Mouse (Mus musculus) layer of hippocampus, adult 18-20 months (tissue): Measurements from ENCODE around the gene Ebpl. TPM values are rescaled to one million over a fixed set of nuclear protein-coding genes. Genes with fewer than 3 reads are reported as not detected.

Experiments used
- DNase-seq, 2 experiments: peaks; one replicate each; pipeline ENCODE4 v3.0.0; 2022; ENCODE audit warnings: low spot score in 2 of 2
- total RNA-seq, 2 experiments: library from RNA; stranded (reverse); gene quantifications; 2 replicates each; pipeline ENCODE4 v1.2.3; 2021

Ebpl gene
- total RNA-seq, 2 experiments from 2014 or later = 4.8 to 5.1 TPM

- DNase-seq = peak; percentile 90 to 95
Measured at GRCm38 (mm10) chr14:61327618-61328450, 32.4 kb downstream of the Ebpl start.

DNA sequence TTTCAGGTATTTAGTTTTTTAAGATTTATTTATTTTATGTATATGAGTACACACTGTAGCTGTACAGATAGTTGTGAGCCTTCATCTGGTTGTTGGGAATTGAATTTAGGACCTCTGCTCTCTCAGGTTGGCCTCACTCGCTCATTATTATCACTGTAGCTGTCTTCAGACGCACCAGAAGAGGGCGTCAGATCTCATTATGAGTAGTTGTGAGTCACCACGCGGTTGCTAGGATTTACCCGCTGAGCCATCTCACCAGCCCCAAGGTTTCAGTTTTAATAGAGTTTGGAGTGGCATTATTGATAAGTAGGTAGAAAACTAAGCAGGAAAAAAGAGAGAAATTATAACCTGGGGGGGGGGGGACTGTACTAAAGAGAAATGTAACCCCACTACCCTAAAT, 33.2 kb downstream of the Ebpl start:
- DNase-seq = peak in 1 of 2 experiments; percentile 27

DNA sequence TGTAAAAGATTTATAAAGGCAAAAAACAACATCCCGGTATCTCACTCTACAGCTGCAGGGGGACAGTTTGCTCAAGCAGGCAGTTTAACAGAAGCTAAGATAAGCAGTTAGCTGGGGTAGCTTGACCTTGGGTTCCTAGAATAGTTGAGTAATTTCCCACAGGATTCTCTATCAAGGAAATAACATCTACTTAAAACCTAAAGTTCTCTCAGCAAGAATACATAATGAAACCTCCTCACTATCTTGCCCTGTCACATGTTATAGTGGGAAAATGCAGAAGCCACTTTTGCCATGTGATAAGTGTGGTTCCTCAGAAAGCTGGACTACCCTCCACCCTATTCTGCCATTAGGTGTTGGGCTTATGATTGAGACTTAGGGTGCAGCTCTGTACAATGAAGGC, 37.5 kb downstream of the Ebpl start:
- DNase-seq = no peak

GRCm38 (mm10) chr14:61321200-61321599, 39.0 kb downstream of the Ebpl start:
- DNase-seq = no peak

DNA sequence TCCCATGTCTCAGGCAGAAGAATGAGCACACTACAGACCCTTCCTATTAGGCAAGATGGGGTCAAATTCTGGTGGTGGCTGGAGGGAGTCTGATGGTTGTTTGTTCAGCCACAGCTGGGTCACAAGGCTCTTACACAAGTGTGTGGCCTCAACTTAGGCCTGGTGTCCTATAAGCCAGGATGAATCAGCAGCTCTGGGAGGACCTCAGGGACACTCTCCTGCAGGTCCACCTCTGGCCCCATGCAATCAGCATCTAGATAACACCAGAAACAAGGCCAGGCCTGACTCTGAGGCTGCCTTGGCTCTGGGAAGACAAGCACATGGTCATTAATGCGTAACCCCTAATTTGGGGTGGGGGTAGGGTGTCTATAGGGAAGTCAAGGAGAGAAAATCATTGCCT, 39.5 kb downstream of the Ebpl start:
- DNase-seq = no peak

- DNase-seq = peak in 1 of 2 experiments; percentile 73
Measured at GRCm38 (mm10) chr14:61316861-61317260, 43.4 kb downstream of the Ebpl start.

GRCm38 (mm10) chr14:61310963-61311362, 49.3 kb downstream of the Ebpl start:
- no peak for DNase-seq

- DNase-seq = no peak
Measured at GRCm38 (mm10) chr14:61310036-61310772, 50.0 kb downstream of the Ebpl start.

DNA sequence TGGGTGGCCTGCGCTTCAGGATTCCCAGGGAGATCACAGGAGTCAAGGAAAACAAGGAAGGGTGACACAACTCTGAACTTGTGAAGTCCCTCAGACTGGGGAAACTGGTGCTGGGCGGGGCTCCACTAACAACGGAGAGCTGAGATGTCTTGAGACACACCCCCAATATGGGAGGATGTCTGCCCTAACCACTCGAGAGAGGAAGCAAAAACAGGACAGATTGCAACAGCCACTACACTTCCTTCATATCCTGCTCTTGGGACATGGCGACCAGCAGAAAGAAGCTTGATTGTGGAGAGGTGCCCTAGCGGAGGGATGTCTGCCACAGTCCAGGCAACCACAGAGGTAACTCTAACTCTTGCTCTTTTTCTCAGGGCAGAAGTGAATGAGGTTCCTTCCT, 50.6 kb downstream of the Ebpl start, which contains the start of gene Arl11:
Arl11 (plus strand) TSS at position 161 of the 400 bp plus-strand sequence.
- no peak for DNase-seq

- DNase-seq = no peak
Measured at GRCm38 (mm10) chr14:61303969-61304609, 56.1 kb downstream of the Ebpl start.

- no peak for DNase-seq
Measured at GRCm38 (mm10) chr14:61302428-61302827, 57.8 kb downstream of the Ebpl start.

DNA sequence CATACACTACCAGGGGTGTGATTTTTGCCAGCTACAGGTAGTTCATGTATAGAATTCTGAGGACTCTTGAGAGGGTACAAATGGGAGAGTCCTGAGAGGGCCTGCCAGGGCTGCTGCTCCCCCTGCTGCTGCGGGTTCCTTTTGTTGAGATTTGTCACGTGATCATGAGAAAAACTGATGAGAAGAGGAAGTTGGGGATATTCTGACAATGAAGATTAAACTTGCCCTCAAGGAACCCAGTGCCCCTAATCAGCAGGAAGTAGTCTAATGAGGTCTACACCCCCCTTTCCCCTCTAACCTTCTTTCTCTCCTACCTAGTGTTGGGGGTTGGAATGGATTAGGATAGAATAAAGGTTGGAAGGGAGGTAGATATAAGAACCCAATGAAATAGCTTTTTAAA, 58.9 kb downstream of the Ebpl start:
- DNase-seq = no peak

GRCm38 (mm10) chr14:61299810-61300209, 60.4 kb downstream of the Ebpl start:
- DNase-seq = no peak

GRCm38 (mm10) chr14:61294738-61295079, 65.5 kb downstream of the Ebpl start:
- DNase-seq = peak in 1 of 2 experiments; percentile 72

DNA sequence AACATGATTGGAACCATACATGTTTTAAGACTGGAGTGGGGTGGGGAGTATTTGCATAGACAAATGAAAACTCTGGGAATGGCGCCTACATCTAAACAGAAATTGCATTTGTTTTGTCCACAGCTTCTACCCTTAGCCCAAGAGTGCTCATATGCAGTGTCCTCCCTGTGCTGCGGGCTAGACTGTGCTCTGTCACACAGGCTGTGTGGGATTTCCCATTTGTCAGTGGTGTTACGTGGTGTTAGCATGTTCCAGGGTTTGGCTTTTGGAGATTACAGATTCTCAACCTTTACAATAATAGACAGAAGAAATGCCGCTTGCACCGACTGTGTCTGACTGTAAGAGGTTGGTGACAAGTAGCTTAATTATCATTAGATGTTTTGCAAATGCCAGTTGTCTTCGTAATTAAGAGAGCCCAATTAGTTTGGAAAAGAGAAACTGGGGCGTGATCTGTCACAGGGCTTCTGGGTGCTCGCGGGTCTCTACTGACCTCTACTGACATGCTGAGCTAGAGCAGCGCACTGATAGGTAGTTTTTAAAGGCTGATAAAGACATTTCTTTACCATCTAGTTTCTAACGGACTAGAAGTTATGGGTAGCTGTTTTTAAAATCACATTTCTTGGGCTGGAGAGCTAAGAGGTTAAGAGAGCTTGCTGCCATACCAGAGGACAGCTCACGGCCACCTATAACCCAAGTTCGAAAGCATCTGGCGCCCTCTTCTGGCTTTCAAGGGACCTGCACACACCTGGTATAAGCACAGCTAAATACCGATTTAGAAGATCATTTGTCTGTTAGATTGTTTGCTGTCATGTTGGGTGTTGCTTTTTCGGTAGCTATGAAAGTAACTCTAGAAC, 66.1 kb downstream of the Ebpl start:
- DNase-seq = peak; percentile 36 to 80

GRCm38 (mm10) chr14:61290664-61291063, 69.6 kb downstream of the Ebpl start:
- no peak for DNase-seq

GRCm38 (mm10) chr14:61288606-61289286, 71.5 kb downstream of the Ebpl start:
- DNase-seq = no peak
